Mouse (Mus musculus): ENCODE data around the gene Flt1. TPM values are rescaled to one million over a fixed set of nuclear protein-coding genes. Genes with fewer than 3 reads are reported as not detected.
"Not testable (repeated sequence)": the region's sequence is repeated elsewhere in the genome, so short reads cannot be mapped to it uniquely, and the experiment has no call there.

Flt1 gene
- polyA plus RNA-seq, 1 experiment from 2014 or later = 9.5 TPM

- Histone ChIP-seq H3K36me3 (replicated peaks) (no peaks in the 10 kb centered on the region), H3K27me3 (replicated peaks; ENCODE audit: low read depth, poor library complexity, severe bottlenecking) (no peaks in the 10 kb centered on the region), H3K9me3 (no peaks in the 10 kb centered on the region), H3K4me1 (peaks cover 11% of the 10 kb centered on the region), H3K4me3 (no peak overlapping the region), H3K27ac (replicated peaks) (no peak overlapping the region)
- 85% methylated on average over 7 of the region's 7 CpGs for WGBS
- no peak for DNase-seq (ENCODE audit: low spot score)
Measured at GRCm38 (mm10) chr5:147579148-147579547, 146.7 kb downstream of the Flt1 start.

- no peaks in the 10 kb centered on the region for H3K36me3 ChIP-seq (replicated peaks)
- no peak overlapping the region for H3K27ac ChIP-seq (replicated peaks)
- H3K27me3 ChIP-seq (replicated peaks; ENCODE audit: low read depth, poor library complexity, severe bottlenecking) = no peaks in the 10 kb centered on the region
- DNase-seq (ENCODE audit: low spot score) = no peak
- H3K4me1 ChIP-seq = peaks cover 7% of the 10 kb centered on the region; the same call in 1 of the 2 replicates
- H3K4me3 ChIP-seq = no peak overlapping the region
- H3K9me3 ChIP-seq = no peaks in the 10 kb centered on the region
- 69% methylated on average over 6 of the region's 6 CpGs for WGBS
Measured at GRCm38 (mm10) chr5:147577003-147577402, 148.8 kb downstream of the Flt1 start.

GRCm38 (mm10) chr5:147574517-147574916 lies 151.3 kb downstream of the Flt1 start:
- 64% methylated on average over 8 of the region's 8 CpGs for WGBS
- no peaks in the 10 kb centered on the region for H3K36me3 ChIP-seq (replicated peaks)
- no peak overlapping the region for H3K27ac ChIP-seq (replicated peaks)
- H3K27me3 ChIP-seq (replicated peaks; ENCODE audit: low read depth, poor library complexity, severe bottlenecking) = no peaks in the 10 kb centered on the region
- DNase-seq (ENCODE audit: low spot score) = peak; percentile 21
- H3K9me3 ChIP-seq = no peaks in the 10 kb centered on the region
- no peak overlapping the region for H3K4me3 ChIP-seq
- peaks cover 7% of the 10 kb centered on the region; the same call in 1 of the 2 replicates for H3K4me1 ChIP-seq

- Histone ChIP-seq H3K4me3 (no peak overlapping the region), H3K36me3 (replicated peaks) (no peaks in the 10 kb centered on the region), H3K9me3 (no peaks in the 10 kb centered on the region), H3K27ac (replicated peaks) (no peak overlapping the region), H3K27me3 (replicated peaks; ENCODE audit: low read depth, poor library complexity, severe bottlenecking) (no peaks in the 10 kb centered on the region), H3K4me1 (peaks cover 7% of the 10 kb centered on the region; the same call in 1 of the 2 replicates)
- 88% methylated on average over 1 of the region's 1 CpGs for WGBS
- DNase-seq (ENCODE audit: low spot score) = no peak
Measured at GRCm38 (mm10) chr5:147573555-147573954, 152.3 kb downstream of the Flt1 start.

GRCm38 (mm10) chr5:147572695-147573094 lies 153.1 kb downstream of the Flt1 start:
- H3K4me3 ChIP-seq = no peak overlapping the region
- WGBS = 85% methylated on average over 7 of the region's 7 CpGs

GRCm38 (mm10) chr5:147566335-147566734 lies 159.5 kb downstream of the Flt1 start:
- peaks cover 9% of the 10 kb centered on the region for H3K4me1 ChIP-seq
- no peaks in the 10 kb centered on the region for H3K36me3 ChIP-seq (replicated peaks)
- DNase-seq (ENCODE audit: low spot score) = no peak
- H3K4me3 ChIP-seq = no peak overlapping the region
- no peaks in the 10 kb centered on the region for H3K9me3 ChIP-seq
- H3K27me3 ChIP-seq (replicated peaks; ENCODE audit: low read depth, poor library complexity, severe bottlenecking) = 0 out of 2 replicates have a peak, but pooled peaks cover 6% of the 10 kb centered on the region
- WGBS = 58% methylated on average over 7 of the region's 7 CpGs
- no peak overlapping the region for H3K27ac ChIP-seq (replicated peaks)

More at GRCm38 (mm10) chr5:147572695-147573094, 153.1 kb downstream of the Flt1 start:
- no peak for DNase-seq (ENCODE audit: low spot score)
- H3K27me3 ChIP-seq (replicated peaks; ENCODE audit: low read depth, poor library complexity, severe bottlenecking) = no peaks in the 10 kb centered on the region
- no peaks in the 10 kb centered on the region for H3K9me3 ChIP-seq
- H3K36me3 ChIP-seq (replicated peaks) = no peaks in the 10 kb centered on the region
- H3K4me1 ChIP-seq = peaks cover 7% of the 10 kb centered on the region; the same call in 1 of the 2 replicates
- no peak overlapping the region for H3K27ac ChIP-seq (replicated peaks)

- Histone ChIP-seq H3K4me3 (no peak overlapping the region), H3K4me1 (peaks cover 9% of the 10 kb centered on the region), H3K27me3 (replicated peaks; ENCODE audit: low read depth, poor library complexity, severe bottlenecking) (0 out of 2 replicates have a peak, but pooled peaks cover 6% of the 10 kb centered on the region), H3K36me3 (replicated peaks) (no peaks in the 10 kb centered on the region), H3K9me3 (no peaks in the 10 kb centered on the region), H3K27ac (replicated peaks) (no peak overlapping the region)
- WGBS = 85% methylated on average over 7 of the region's 7 CpGs
- DNase-seq (ENCODE audit: low spot score) = no peak
Measured at GRCm38 (mm10) chr5:147565444-147565843, 160.4 kb downstream of the Flt1 start.

- DNase-seq (ENCODE audit: low spot score) = no peak
- Histone ChIP-seq H3K9me3 (no peaks in the 10 kb centered on the region), H3K4me1 (peaks cover 9% of the 10 kb centered on the region), H3K36me3 (replicated peaks) (no peaks in the 10 kb centered on the region), H3K27ac (replicated peaks) (no peak overlapping the region), H3K4me3 (peak overlapping the region; percentile 34; the same call in 1 of the 2 replicates), H3K27me3 (replicated peaks; ENCODE audit: low read depth, poor library complexity, severe bottlenecking) (0 out of 2 replicates have a peak, but pooled peaks cover 6% of the 10 kb centered on the region)
- 26% methylated on average over 16 of the region's 16 CpGs for WGBS
Measured at GRCm38 (mm10) chr5:147564140-147564590, 161.6 kb downstream of the Flt1 start.

- peak overlapping the region; percentile 34; the same call in 1 of the 2 replicates for H3K4me3 ChIP-seq
- H3K36me3 ChIP-seq (replicated peaks) = no peaks in the 10 kb centered on the region
- 0 out of 2 replicates have a peak, but pooled peaks cover 6% of the 10 kb centered on the region for H3K27me3 ChIP-seq (replicated peaks; ENCODE audit: low read depth, poor library complexity, severe bottlenecking)
- no peaks in the 10 kb centered on the region for H3K9me3 ChIP-seq
- DNase-seq (ENCODE audit: low spot score) = peak; percentile 26
- WGBS = 41% methylated on average over 18 of the region's 18 CpGs
- no peak overlapping the region for H3K27ac ChIP-seq (replicated peaks)
- H3K4me1 ChIP-seq = peaks cover 9% of the 10 kb centered on the region
Measured at GRCm38 (mm10) chr5:147563511-147564139, 162.2 kb downstream of the Flt1 start.

GRCm38 (mm10) chr5:147557641-147558040 lies 168.2 kb downstream of the Flt1 start:
- WGBS = 83% methylated on average over 6 of the region's 6 CpGs
- H3K36me3 ChIP-seq (replicated peaks); H3K27ac ChIP-seq (replicated peaks); H3K4me1 ChIP-seq; DNase-seq (ENCODE audit: low spot score); H3K4me3 ChIP-seq; H3K9me3 ChIP-seq; H3K27me3 ChIP-seq (replicated peaks; ENCODE audit: low read depth, poor library complexity, severe bottlenecking): not testable (repeated sequence)

- no peak for DNase-seq (ENCODE audit: low spot score)
Measured at GRCm38 (mm10) chr5:147551879-147552627, 173.8 kb downstream of the Flt1 start.

GRCm38 (mm10) chr5:147549016-147549755 lies 176.6 kb downstream of the Flt1 start:
- WGBS = 89% methylated on average over 12 of the region's 12 CpGs
- H3K4me1 ChIP-seq = peaks cover 11% of the 10 kb centered on the region
- H3K27me3 ChIP-seq (replicated peaks; ENCODE audit: low read depth, poor library complexity, severe bottlenecking) = no peaks in the 10 kb centered on the region
- H3K27ac ChIP-seq (replicated peaks) = no peak overlapping the region
- no peak overlapping the region for H3K4me3 ChIP-seq
- peaks cover 56% of the 10 kb centered on the region for H3K36me3 ChIP-seq (replicated peaks)
- H3K9me3 ChIP-seq = no peaks in the 10 kb centered on the region
- DNase-seq (ENCODE audit: low spot score) = no peak

More at GRCm38 (mm10) chr5:147551879-147552627, 173.8 kb downstream of the Flt1 start:
- no peak overlapping the region for H3K4me3 ChIP-seq
- no peaks in the 10 kb centered on the region for H3K9me3 ChIP-seq
- 75% methylated on average over 13 of the region's 13 CpGs for WGBS
- H3K36me3 ChIP-seq (replicated peaks) = peaks cover 32% of the 10 kb centered on the region
- H3K4me1 ChIP-seq = peaks cover 18% of the 10 kb centered on the region
- H3K27ac ChIP-seq (replicated peaks) = no peak overlapping the region
- H3K27me3 ChIP-seq (replicated peaks; ENCODE audit: low read depth, poor library complexity, severe bottlenecking) = no peaks in the 10 kb centered on the region

Data from embryonic facial prominence, embryonic 10.5 days (tissue).